Mouse (Mus musculus): ENCODE data around the gene Cfap157. TPM values are rescaled to one million over a fixed set of nuclear protein-coding genes. Genes with fewer than 3 reads are reported as not detected.

The Cfap157 gene
- total RNA-seq, 1 experiment from 2014 or later, result not detected

DNA sequence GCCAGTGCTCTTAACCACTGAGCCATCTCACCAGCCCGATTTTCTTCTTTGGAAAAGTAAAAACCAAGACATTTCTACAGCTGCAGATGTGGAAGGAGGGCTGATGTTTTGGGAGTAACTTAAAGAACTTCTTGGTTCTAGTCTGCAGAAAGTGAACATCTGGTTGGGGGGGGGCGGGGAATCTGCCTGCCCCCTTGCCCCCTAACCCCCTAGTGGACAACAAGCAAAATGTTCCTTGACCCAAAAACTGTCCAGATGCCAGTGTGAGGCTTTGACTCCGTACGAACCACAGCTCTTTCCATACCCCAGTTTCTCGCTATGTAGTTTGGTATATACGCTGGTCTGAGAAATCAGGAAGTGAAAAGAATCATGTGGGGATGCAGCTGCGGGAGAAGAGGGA, 34.0 kb downstream of the Cfap157 start:
- no peak for DNase-seq

DNA sequence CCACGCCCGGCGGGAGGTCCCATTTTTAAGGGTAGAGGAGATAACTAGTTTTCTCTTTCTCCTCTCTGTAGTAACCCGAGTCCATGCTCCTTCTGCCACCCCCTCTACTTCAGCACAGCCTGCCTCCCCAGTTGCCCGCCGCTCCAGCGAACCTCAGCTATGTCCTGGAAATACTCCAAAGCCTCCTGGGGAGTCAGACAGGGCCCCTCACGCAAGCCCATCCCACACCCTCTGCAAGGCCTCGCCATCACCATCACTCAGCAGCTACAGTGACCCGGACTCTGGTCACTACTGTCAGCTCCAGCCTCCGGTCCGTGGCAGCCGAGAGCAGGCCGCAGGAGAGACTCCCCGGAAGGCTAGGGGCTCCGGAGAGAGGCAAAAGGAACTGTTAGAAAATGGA, 35.1 kb downstream of the Cfap157 start:
- DNase-seq, result no peak

DNA sequence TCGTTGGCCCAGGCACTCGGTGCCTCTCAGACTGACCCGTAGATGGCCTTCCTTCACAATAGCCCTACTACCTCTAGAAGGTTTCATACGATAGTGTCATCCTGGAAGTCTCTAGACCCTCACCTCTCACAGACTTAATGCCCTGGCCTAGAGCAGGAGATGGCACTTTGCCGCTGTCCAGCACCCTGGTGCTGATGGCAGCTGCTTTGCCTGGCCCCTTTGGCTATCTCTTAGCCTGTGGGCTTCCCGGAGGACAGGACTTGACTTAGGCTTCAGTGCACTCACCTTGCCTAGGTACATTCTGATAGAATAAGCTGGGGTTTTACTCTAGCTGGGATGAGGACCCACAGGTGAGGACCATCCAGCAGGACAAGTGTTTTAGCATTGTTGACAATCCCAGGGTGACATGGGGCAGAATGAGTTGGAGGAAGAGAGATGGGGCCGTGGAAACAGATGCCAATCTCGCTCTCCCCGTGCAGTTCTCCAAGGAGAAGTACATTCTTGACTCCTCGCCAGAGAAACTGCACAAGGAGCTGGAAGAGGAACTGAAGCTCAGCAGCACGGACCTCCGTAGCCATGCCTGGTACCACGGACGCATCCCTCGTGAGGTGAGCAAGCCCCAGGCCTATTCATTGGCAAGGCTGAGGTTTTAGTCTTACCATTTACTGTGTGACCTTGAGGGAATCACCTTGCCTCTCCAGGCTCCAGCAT, 39.8 kb downstream of the Cfap157 start:
- DNase-seq, result no peak

DNA sequence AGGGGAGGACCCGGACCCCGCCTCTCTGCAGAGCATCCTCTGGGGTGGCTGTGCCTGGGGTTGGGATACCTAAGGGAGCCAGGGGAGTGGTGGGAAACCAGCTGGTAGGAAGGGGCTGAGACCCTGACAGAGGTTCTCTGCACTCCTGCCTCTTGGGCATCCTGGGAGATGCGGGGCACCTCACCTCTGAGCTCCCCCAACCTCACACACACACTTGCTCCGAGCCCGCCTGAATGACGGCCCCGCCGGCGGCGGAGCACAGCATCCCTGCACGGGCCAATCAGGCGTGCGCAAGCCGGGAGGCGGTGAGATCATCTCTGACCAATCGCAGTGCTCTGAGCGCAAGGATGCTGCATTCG, 42.1 kb downstream of the Cfap157 start:
- DNase-seq, result peak; percentile 47

DNA sequence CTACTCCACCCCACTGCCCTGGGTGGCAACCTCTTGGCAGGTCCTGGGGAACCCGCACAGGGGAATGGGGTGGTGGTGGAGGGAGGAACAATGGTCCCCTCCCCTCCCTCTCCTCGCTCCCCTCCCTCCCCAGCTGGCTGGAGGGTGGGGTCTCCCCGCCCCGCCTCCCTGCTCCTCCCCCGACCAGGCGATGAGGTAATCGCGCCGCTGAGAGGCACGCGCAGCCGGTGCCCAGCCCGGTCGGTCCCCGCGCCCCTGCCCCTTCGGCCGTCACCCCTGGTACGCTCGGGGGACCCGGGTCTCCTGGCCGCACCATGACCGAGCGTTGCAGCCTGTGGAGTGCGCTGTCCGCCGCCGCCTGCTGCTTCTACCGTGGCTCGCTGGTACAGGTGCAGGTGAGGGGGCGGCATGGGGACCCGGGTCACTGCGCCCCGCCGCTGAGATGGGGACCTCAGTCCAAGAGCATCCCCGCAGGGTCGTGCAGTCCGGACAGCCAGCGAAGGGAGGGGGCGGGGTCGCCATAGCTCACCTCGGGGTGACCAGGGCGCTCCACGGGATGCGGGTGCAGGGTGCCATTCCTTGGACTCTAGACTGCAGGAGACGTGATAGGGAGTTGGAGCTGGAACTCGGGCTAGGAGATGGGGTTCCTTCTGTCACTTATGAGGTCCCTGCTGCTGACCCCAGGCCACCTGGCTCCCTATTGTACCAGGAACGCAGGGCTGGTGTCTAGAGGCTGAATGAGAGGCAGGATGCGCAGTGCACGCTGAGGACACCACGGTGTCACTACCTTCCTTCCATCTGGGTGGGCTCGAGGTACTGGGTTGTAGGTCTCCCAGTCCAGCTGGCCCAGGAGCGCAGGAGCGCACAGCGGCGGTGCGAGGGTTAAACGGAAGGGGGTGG, 42.7 kb downstream of the Cfap157 start:
- DNase-seq, result peak; percentile 56

DNA sequence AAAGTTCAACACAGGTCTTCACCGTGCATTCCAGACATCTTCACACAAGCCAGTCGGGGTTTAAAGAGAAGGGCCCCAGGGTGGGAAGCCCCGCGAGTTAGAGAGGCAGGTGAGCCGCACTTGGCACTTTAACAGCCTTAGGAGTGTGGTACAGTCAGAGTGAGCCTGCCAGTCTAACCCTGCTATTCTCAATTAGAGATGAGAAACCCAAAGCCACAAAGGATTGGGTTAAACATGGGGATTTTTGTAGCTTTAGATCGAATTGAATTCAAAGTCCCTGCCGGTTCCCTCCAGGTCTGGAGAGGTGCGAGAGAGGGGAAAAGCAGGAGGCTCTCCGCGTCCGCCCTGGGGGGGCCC, 43.3 kb downstream of the Cfap157 start, which contains the start of gene 6330409D20Rik:
TSS of gene 6330409D20Rik (minus strand) at position 101 of the 357 bp plus-strand sequence.
- no peak for DNase-seq

DNA sequence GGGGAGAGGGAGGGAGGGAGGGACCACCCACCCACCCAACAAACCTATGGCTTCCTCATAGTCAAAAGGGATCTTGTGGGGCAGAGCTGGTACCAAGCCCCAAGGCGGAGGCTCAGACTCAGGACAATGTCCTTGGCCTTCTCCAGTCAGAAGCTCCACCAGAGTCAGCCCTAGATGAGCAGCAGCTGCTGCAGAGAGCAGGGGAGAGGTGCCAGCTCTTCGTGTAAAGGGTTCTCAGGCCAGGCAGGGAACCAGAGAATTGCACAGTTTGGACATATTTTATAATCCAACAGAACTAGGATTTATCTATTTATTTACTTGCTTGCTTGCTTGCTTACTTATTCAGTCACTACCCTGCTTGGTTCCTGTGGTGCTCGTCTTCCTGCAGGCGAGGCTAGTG, 44.9 kb downstream of the Cfap157 start:
- peak; percentile 49 for DNase-seq

DNA sequence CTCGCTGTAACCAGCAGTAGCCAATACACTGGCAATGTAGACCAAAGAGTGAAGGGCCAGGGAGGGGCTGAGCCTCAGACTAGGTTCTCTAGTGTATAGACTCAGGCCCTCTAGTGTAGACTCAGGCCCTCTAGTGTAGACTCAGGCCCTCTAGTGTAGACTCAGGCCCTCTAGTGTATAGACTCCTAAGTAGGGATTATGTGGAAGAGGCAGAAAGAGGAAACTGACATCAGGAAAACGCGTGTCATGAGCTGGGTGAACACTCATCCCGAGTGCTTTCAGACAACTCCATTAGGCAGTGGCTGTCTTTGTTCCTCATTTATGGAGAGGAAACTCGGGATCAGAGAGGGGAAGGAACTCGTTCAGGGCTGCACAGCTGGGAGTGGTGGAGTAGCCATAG, 47.2 kb downstream of the Cfap157 start:
- DNase-seq, result no peak

DNA sequence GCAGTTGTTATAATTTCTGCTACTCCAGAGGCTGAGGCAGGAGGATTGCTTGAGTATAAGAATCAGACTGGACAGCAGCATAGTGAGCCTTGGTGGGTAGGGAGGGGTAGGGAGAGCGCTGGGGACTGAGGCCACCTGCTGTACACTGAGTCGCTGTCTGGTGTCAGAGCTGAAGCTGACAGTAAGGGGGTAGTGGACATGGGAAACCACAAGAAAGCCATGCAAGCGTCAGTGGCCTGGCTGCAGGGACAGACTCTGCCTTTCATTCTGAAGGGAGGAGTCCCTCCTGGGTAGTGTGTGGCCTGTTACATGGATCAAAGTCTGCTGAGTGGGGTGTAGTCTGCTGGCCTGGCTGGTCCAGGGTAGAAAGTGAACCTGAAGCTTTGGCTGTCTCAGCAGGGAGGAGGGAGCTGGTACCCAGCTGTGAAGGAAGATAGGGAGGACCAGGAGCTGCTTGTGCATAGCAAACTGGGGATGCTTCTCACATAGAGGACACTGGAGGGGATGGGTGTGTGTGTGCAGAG, 47.9 kb downstream of the Cfap157 start:
- no peak for DNase-seq

DNA sequence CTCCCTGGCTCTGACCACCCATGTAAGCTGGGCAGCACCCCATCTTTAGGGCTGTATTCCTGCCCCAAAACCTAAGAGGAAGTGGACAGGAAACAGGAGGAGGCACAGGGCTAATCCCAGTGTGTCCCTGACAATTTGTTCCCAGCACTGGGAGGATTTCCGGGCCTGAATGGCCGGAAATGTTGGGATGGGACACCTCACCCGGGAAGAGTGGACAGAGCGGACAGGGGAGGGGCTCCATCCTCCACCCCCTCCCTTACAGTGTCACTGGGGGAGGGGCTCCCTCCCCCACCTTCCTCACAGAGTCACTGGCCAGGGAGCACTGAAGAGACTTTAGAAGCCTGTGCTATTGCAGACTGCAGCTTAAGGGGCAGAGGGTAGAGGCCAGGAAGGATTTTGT, 49.3 kb downstream of the Cfap157 start:
- peak; percentile 76 for DNase-seq

DNA sequence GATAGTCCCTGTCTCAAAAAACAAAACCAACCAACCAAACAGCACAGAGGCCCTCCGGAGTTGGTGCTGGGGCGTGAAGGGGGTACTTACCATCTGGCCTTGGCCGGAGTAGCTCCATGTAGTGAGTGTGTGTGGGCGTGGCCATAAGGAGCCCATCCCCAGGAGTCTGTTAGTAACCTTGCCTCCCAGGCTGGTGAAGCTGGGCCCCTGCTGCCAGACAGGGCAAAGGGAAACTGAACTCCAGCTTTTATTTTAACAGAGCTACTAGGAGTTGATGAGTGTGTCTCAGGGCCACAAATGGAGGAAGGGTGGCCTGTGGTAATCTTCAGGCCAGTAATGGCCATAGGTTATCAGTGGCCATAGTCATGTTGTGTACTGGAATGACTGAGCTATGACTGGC, 49.7 kb downstream of the Cfap157 start:
- no peak for DNase-seq

DNA sequence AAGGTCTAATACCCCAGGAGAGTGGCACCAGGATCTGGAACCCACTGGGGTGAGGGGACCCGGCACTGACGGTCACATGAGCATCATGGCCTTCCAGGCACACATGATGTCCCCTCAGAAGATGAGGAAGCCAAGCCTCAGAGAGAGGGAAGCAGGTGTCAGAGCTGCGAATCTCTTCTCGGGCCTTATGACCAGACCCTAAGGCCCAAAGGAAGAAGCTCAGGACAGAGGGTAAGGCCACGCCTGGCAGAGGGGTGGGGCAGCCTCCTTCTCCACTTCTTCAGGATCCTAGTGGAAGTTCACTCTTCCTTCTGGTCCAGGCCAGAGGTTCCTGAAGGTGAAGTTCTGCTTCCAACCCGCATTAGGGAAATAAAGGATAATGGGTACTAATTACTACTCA, 51.5 kb downstream of the Cfap157 start:
- DNase-seq, result no peak

DNA sequence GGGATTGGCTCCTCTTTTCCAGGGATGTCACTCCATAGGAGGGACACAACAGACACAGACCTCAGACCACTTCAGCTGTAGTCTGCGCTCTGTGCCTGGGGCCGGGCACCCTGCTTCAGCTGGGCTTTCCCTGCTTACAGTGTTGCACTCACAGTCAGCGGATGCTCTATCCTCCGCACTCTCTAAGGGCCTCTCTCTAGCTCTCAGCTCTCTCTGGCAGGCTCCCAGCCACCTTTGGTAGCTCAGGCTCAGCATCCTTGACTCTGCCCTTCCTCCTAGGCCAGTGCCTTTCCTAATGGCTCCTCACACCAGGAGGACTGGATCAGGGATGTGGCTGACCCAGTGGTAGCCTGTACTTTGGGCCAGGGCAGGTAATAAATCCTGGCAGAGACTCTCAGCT, 52.3 kb downstream of the Cfap157 start:
- no peak for DNase-seq

DNA sequence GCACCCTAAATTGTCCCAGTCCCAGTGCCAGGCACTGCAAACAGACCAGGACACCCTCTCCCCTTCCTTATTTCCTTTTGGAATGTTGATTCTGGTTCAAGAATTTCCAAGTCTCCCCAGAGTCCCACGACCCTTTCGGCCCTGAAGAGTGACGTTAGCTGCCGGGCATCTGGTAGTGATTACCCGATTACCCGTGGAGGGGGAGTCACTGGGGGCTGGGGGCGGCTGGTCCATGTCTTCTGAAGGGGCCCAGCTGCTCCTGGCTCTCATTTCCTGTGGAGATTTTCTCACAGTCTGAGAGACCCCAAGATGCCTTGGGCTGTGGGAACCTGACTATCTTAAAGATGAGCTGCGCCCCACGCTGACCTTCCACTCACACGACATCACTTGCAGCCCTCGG, 53.4 kb downstream of the Cfap157 start:
- no peak for DNase-seq

DNA sequence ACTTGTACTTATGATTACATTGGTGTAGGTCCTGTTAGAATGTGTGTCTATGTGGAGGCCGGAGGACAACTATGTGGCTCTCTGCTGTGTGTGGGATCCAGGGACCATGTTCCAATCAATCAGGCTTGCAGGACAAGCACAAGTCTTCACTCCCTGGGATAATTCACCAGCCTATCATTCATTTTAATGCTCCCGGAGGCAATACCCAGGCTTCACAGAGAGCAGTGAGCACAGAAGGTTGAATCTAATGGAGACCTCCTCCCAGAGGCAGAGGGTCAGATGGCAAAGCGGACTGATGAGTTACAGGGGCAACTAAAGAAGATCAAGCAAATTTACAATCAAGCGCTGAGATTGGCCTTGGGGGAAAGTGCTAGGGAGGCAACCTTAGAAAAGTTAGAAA, 54.7 kb downstream of the Cfap157 start:
- no peak for DNase-seq

DNA sequence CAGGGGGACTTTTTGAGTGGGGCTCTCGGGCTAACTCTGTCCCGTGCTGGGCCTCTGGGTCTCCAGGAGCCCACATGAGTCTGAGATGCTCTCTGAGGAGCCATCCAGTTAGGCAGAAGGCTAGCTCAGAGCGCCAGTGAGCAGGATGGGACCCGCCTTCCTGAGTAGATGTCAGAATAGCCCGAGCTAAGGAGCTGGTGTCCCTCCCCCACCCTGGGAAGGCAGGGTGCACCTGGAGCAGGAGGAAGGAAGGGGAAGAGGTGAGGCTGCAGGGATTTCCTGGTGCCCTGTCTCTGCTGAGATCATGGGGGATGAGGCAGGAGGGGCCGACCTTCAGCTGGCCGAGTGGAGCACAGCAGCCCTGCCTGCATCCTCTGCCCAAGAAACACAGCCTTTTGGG, 55.8 kb downstream of the Cfap157 start:
- DNase-seq, result peak; percentile 74

DNA sequence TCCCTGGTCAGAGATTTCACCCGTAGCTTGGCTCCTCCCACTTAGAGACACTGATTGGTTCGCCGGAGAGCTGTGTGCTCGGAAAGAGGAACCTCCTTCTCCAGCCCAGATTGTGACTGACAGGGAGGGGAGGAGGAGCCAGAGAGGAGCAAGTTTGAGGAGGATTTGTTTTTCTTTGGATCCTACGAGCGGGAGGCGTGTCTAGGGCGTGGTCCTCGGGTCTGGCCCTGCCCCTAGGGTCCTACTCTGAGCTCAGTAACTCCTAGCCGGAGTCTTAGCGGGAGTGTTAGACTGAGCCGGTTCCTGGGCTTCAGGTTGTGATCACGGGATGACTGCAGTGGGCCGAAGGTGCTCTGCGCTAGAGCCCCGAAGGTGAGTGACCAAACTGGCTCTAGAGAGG, 56.8 kb downstream of the Cfap157 start:
- DNase-seq, result peak; percentile 95

Other genes with a start within 250 kb of the Cfap157 start
- 25.6 and 28.7 TPM in 2 replicates for gene Fam102a, start 249.1 kb downstream of the Cfap157 start, total RNA-seq (2021)
- gene Dpm2, start 213.6 kb downstream of the Cfap157 start, total RNA-seq (2021), result 47.8 and 61.8 TPM in 2 replicates
- gene Pip5kl1, start 209.6 kb downstream of the Cfap157 start, total RNA-seq (2021), result 0.23 TPM in 1 of 2 replicates, not detected in the other
- not detected in 2 replicates for gene 9430097D07Rik, start 208.7 kb downstream of the Cfap157 start, total RNA-seq (2021)
- 12.0 and 13.5 TPM in 2 replicates for gene St6galnac4, start 197.3 kb downstream of the Cfap157 start, total RNA-seq (2021)
- gene St6galnac6, start 184.7 kb downstream of the Cfap157 start, total RNA-seq (2021), result 54.1 and 56.5 TPM in 2 replicates
- gene Ak1, start 162.7 kb downstream of the Cfap157 start, total RNA-seq (2021), result 53.2 and 61.4 TPM in 2 replicates
- gene Eng, start 137.8 kb downstream of the Cfap157 start, total RNA-seq (2021), result 105 and 106 TPM in 2 replicates
- gene Fpgs, start 80.3 kb downstream of the Cfap157 start, total RNA-seq (2021), result 16.2 and 35.8 TPM in 2 replicates
- gene Cdk9, start 71.4 kb downstream of the Cfap157 start, total RNA-seq (2021), result 67.4 and 79.7 TPM in 2 replicates
- gene Sh2d3c, start 63.4 kb downstream of the Cfap157 start, total RNA-seq (2021), result 29.8 and 39.3 TPM in 2 replicates
- not detected in 2 replicates for gene 6330409D20Rik, start 43.4 kb downstream of the Cfap157 start, total RNA-seq (2021)
- 25.3 and 26.8 TPM in 2 replicates for gene Tor2a, start 27.2 kb downstream of the Cfap157 start, total RNA-seq (2021)
- 0.26 TPM in 1 of 2 replicates, not detected in the other for gene Ttc16, start 8.8 kb downstream of the Cfap157 start, total RNA-seq (2021)
- gene Ptrh1, start 8.6 kb downstream of the Cfap157 start, total RNA-seq (2021), result 5.1 and 5.9 TPM in 2 replicates
- 25.2 and 26.4 TPM in 2 replicates for gene Stxbp1, start 62.8 kb upstream of the Cfap157 start, total RNA-seq (2021)
- gene Fam129b, start 91.7 kb upstream of the Cfap157 start, total RNA-seq (2021), result 22.0 and 23.1 TPM in 2 replicates
- gene Rpl12, start 177.1 kb upstream of the Cfap157 start, total RNA-seq (2021), result 155 and 192 TPM in 2 replicates
- gene Lrsam1, start 177.2 kb upstream of the Cfap157 start, total RNA-seq (2021), result 14.1 and 17.2 TPM in 2 replicates
- gene Slc2a8, start 197.7 kb upstream of the Cfap157 start, total RNA-seq (2021), result 18.3 and 20.8 TPM in 2 replicates

All from adrenal gland, postnatal 14 days (tissue).